Mouse (Mus musculus) lung, postnatal 10 days (tissue): ENCODE measurements around the gene Zp2.

Experiments used
- DNase-seq: peaks from one replicate; pipeline ENCODE4 v3.0.0; 2021

Gene Zp2

GRCm38 (mm10) chr7:120145191-120145590, at the start of gene Zp2:
Gene Zp2, minus strand, starts transcription at chr7:120145291.
- no peak for DNase-seq

GRCm38 (mm10) chr7:120192816-120193215, 47.7 kb upstream of the Zp2 start:
- no peak for DNase-seq

- DNase-seq: no peak
Measured at GRCm38 (mm10) chr7:120192207-120192606, 47.1 kb upstream of the Zp2 start.

GRCm38 (mm10) chr7:120190150-120190665, 45.1 kb upstream of the Zp2 start:
- no peak for DNase-seq

- no peak for DNase-seq
Measured at GRCm38 (mm10) chr7:120189369-120190149, 44.5 kb upstream of the Zp2 start.

- DNase-seq: no peak
Measured at GRCm38 (mm10) chr7:120188946-120189345, 43.9 kb upstream of the Zp2 start.

GRCm38 (mm10) chr7:120182891-120183290, 37.8 kb upstream of the Zp2 start:
- DNase-seq: no peak

GRCm38 (mm10) chr7:120181401-120182230, 36.5 kb upstream of the Zp2 start:
- no peak for DNase-seq

GRCm38 (mm10) chr7:120180547-120180946, 35.5 kb upstream of the Zp2 start:
- no peak for DNase-seq

- no peak for DNase-seq
Measured at GRCm38 (mm10) chr7:120178935-120179334, 33.8 kb upstream of the Zp2 start.

GRCm38 (mm10) chr7:120177611-120178010, 32.5 kb upstream of the Zp2 start:
- no peak for DNase-seq

- DNase-seq: no peak
Measured at GRCm38 (mm10) chr7:120174723-120175504, 29.8 kb upstream of the Zp2 start.

- no peak for DNase-seq
Measured at GRCm38 (mm10) chr7:120173603-120174244, 28.6 kb upstream of the Zp2 start, which contains the start of gene Anks4b. Gene Anks4b, plus strand, starts transcription at chr7:120173858.

GRCm38 (mm10) chr7:120172188-120172700, 27.2 kb upstream of the Zp2 start:
- no peak for DNase-seq

GRCm38 (mm10) chr7:120163581-120164251, 18.6 kb upstream of the Zp2 start:
- no peak for DNase-seq

- no peak for DNase-seq
Measured at GRCm38 (mm10) chr7:120158121-120158613, 13.1 kb upstream of the Zp2 start.

GRCm38 (mm10) chr7:120157575-120158061, 12.5 kb upstream of the Zp2 start:
- no peak for DNase-seq

GRCm38 (mm10) chr7:120156841-120157409, 11.8 kb upstream of the Zp2 start:
- DNase-seq: no peak

GRCm38 (mm10) chr7:120150898-120151297, 5.8 kb upstream of the Zp2 start:
- no peak for DNase-seq

GRCm38 (mm10) chr7:120150257-120150656, 5.2 kb upstream of the Zp2 start:
- DNase-seq: no peak

- DNase-seq: no peak
Measured at GRCm38 (mm10) chr7:120142743-120143142, 2.3 kb downstream of the Zp2 start.
